Mouse (Mus musculus) mesoderm, embryonic 11.5 days (tissue): ENCODE results near the gene Srp54a.
"Not testable (repeated sequence)": the region's sequence is repeated elsewhere in the genome, so short reads cannot be mapped to it uniquely, and the experiment has no call there.

Source experiments
- DNase-seq: peaks from one replicate; pipeline ENCODE4 v3.0.0-alpha.2; 2012; ENCODE audit warnings: low read depth, low spot score

Srp54a gene

GRCm38 (mm10) chr12:55079726-55080600 is at the start of gene Srp54a, which contains the start of gene 2700097O09Rik:
TSS of gene Srp54a (plus strand) at chr12:55080262.
TSS of gene 2700097O09Rik (minus strand) at chr12:55080110.
- DNase-seq = peak; percentile 95

GRCm38 (mm10) chr12:55041011-55041410 is 39.1 kb upstream of the Srp54a start:
- DNase-seq = no peak

- no peak for DNase-seq
Observed at GRCm38 (mm10) chr12:55049731-55050353, 30.2 kb upstream of the Srp54a start.

- no peak for DNase-seq
Observed at GRCm38 (mm10) chr12:55051210-55052173, 28.6 kb upstream of the Srp54a start.

- DNase-seq = no peak
Observed at GRCm38 (mm10) chr12:55053267-55053666, 26.8 kb upstream of the Srp54a start.

- no peak for DNase-seq
Observed at GRCm38 (mm10) chr12:55054551-55055241, 25.4 kb upstream of the Srp54a start.

GRCm38 (mm10) chr12:55056703-55057102 is 23.4 kb upstream of the Srp54a start:
- no peak for DNase-seq

- DNase-seq = no peak
Observed at GRCm38 (mm10) chr12:55058865-55059615, 21.0 kb upstream of the Srp54a start.

GRCm38 (mm10) chr12:55059812-55060211 is 20.2 kb upstream of the Srp54a start:
- DNase-seq = no peak

- no peak for DNase-seq
Observed at GRCm38 (mm10) chr12:55060212-55060898, 19.7 kb upstream of the Srp54a start.

- DNase-seq = no peak
Observed at GRCm38 (mm10) chr12:55061006-55061405, 19.1 kb upstream of the Srp54a start.

GRCm38 (mm10) chr12:55062141-55062540 is 17.9 kb upstream of the Srp54a start:
- no peak for DNase-seq

GRCm38 (mm10) chr12:55072495-55072894 is 7.6 kb upstream of the Srp54a start:
- DNase-seq = no peak

- no peak for DNase-seq
Observed at GRCm38 (mm10) chr12:55073686-55074085, 6.4 kb upstream of the Srp54a start.

- DNase-seq = no peak
Observed at GRCm38 (mm10) chr12:55075296-55075695, 4.8 kb upstream of the Srp54a start.

GRCm38 (mm10) chr12:55078706-55079105 is 1.4 kb upstream of the Srp54a start:
- not testable (repeated sequence) for DNase-seq

- not testable (repeated sequence) for DNase-seq
Observed at GRCm38 (mm10) chr12:55080601-55080942, 510 bp downstream of the Srp54a start.

GRCm38 (mm10) chr12:55092127-55092526 is 12.1 kb downstream of the Srp54a start:
- DNase-seq = not testable (repeated sequence)

GRCm38 (mm10) chr12:55112616-55113015 is 32.6 kb downstream of the Srp54a start:
- DNase-seq = not testable (repeated sequence)

GRCm38 (mm10) chr12:55124242-55124641 is 44.2 kb downstream of the Srp54a start, which contains the start of gene Fam177a:
TSS of gene Fam177a (plus strand) at chr12:55124469.
- DNase-seq = not testable (repeated sequence)
